Mouse (Mus musculus) erythroid progenitor cell, adult 5-6 weeks (primary cell): ENCODE data around the gene Ddx25. TPM values are rescaled to one million over a fixed set of nuclear protein-coding genes. Genes with fewer than 3 reads are reported as not detected.

Experiments used
- ATAC-seq: replicated peaks from 2 replicates; pipeline ENCODE4 v1.8.0; 2016; ENCODE audit warnings: moderate number of reproducible peaks, mild to moderate bottlenecking, moderate TSS enrichment, inconsistent platforms; ENCODE audit not compliant: poor library complexity, low FRiP score, severe bottlenecking
- total RNA-seq, 2 experiments: library from RNA; stranded (forward) in 1 of 2; stranded (reverse) in 1 of 2; fragments of 150-400 nt in 1 of 2; fragments of 186-747, 209-891 nt in 1 of 2; gene quantifications; 2 replicates each; pipeline versions ENCODE4 v1.2.3 to v1.2.4; 2015 to 2017; ENCODE audit warnings: low replicate concordance in 2 of 2

The Ddx25 gene
- total RNA-seq (2015; ENCODE audit: low replicate concordance) (under 0.01 TPM in 1 of 2 replicates, not detected in the other), total RNA-seq (2017; ENCODE audit: low replicate concordance) (0.23 TPM in 1 of 2 replicates, not detected in the other)

GRCm38 (mm10) chr9:35558257-35559008 is at the start of gene Ddx25, which contains the start of gene Pus3:
Gene Ddx25, minus strand, starts transcription at chr9:35558528.
Gene Pus3, plus strand, starts transcription at chr9:35558595.
- no peak for ATAC-seq

DNA sequence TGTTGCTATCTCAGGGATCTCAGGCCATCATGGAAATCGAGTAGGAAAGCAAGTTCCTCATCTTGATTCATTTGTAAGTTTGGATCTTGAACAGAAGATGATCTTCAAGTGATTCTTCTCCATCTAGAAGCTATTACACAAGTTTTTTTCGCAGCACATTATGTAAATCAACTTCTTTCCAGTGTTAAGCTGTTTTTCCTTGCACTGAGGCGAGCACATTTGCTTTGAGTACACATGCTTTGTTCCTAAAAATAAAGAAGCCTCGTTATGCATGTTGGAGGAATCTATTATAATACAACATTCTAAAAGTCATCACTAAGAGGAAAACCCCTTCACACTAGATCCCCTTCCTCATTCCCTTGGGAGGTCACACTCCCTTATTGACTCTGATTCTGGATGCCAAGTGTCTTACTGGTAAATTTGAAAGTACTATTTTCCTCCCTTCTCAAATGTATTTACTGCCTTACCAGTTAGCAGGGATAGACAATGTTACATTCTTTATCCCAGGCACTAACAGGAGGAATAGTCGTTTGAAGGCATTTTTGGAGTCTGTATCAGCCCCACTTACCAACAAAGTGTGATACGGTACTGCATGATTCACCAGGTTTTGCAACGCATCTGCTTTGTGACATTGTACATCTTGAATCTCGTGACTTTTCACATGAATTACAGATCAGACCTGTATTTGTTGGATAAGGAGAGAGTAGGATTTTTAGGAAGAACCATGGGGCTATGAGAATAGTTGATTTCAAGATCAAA is 49.5 kb upstream of the Ddx25 start:
- ATAC-seq, result no peak

GRCm38 (mm10) chr9:35592903-35593302 is 34.6 kb upstream of the Ddx25 start:
- ATAC-seq, result no peak

DNA sequence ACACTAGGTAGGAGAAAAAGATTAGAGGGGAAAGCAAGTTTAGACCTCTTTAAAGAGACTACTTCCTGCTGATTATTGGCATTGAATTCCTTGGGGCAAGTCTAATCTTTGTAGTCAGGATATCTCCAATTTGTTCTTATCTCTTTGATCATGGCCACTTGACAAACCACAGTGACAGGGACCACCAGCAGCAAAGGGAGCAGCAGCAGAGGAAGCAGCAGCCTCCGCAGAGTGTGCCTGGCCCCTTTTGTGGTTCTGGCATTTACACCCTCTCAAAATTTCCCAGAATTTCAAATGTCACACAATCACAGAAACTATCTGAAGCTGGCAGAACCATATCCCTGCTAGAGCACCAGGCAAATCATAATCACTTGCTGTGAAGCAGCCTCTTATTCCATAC is 29.3 kb upstream of the Ddx25 start:
- no peak for ATAC-seq

DNA sequence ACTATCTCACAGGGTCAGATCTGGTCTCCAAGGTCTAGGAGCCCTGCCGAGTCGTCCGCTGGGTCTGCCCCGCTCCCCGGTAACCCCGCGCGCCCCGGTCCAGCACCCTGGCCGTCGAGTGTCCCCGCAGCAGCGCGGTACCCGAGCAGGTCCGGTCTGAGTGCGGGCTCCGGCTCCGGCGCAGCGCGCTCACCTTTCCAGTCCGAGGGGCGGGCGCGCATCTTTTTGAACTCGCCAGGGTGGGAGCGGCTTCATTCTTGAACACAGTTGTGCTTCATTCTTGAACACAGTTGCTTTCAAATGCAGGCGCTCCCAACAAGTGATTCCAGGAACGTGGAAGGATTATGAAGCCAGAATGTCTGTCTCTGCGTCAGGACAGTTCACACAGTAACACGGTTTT is 16.1 kb upstream of the Ddx25 start:
- no peak for ATAC-seq

DNA sequence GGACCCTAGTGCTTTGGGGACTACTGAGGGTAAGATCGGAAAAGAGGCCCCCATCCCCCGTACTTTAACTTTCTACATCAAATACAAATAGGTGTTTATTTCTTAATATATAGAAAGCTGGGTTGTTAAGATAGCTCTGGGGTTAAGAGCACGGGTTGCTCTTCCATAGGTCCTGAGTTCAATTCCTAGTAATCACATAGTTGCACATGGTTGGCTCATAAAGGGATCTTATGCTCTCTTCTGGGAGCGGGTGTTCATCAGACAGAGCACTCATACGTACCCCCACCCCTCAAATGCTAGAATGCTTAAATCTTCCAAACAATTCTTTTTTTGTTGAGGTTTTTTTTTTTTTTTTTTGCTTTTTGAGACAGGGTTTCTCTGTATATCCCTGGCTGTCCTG is 12.3 kb upstream of the Ddx25 start:
- ATAC-seq, result no peak

DNA sequence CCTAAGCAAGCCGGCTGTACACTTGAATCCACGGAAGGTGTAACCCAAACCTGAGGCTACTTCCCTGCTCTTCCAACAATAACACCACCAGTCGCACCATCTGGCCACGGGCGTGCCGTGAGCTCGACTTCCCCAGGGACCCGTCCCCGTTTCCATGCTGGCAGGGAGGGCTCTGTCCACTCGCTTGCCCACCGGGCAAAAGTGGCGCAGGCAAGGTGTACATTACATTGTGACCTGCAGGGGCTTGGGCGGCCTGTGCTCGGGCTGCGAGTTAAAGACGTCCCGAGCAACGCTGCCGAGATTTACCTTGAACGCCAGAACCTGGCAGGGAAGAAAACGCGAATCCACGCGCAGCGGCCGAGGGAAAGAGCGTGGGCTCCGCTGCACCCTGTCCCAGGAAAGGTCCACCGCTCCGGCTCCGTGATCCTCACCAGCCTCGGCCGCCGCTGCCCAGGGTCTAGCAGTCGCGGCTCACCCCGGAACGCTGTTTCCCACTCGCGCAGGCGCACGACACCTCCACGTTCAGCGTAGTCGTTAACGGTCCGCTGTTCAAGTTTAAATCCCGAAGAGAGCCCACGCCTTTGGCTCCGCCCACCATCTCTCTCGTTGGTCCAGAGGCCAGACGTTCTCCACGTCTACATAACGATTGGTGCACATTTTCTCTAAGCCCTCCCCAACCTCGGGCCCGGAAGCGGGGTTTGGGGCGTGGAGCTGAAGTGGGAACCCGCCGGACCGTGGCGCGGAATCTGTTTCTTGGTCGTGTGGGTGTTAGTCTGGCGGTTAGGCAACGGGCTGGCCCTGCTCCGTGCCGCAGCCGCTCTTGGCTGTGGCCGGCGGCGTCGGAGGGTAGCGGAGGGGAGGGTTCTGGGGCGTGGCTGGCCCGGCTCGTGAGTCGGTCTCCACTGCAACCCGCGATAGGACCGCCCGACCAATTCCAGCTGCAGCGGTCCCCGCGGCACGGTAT is 11.5 kb upstream of the Ddx25 start, which contains the start of the genes Pate2 and Hyls1:
Gene Pate2 (plus strand): TSS at position 714 of the 964 bp plus-strand sequence.
Gene Hyls1 (minus strand): TSS at position 828 of the 964 bp plus-strand sequence.
- ATAC-seq, result peak; percentile 96

- ATAC-seq, result no peak
Measured at GRCm38 (mm10) chr9:35567995-35568394, 9.7 kb upstream of the Ddx25 start.

- ATAC-seq, result no peak
Measured at GRCm38 (mm10) chr9:35564536-35565240, 6.4 kb upstream of the Ddx25 start.

- ATAC-seq, result no peak
Measured at GRCm38 (mm10) chr9:35561583-35561982, 3.3 kb upstream of the Ddx25 start.

DNA sequence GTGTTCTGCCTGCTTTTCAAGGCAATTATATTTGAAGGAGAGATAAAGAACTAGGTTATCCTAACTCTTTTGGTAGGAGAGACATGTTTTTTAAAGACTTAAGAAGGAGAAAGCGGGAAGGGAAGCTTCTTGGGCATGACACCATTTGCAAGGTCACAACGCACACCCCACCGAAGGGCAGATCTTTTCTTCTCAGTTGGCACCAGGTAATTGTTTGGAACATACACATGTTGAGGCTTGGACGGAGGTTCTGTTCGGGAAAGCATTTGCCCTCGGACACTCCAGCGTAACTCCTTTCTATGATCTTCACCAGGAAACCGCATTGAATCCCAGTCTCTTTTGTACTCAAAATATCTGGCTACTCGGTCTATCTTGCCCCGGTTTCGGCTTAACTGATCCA is 2.7 kb upstream of the Ddx25 start:
- no peak for ATAC-seq

- ATAC-seq, result peak; percentile 78
Measured at GRCm38 (mm10) chr9:35559009-35559890, 922 bp upstream of the Ddx25 start.

DNA sequence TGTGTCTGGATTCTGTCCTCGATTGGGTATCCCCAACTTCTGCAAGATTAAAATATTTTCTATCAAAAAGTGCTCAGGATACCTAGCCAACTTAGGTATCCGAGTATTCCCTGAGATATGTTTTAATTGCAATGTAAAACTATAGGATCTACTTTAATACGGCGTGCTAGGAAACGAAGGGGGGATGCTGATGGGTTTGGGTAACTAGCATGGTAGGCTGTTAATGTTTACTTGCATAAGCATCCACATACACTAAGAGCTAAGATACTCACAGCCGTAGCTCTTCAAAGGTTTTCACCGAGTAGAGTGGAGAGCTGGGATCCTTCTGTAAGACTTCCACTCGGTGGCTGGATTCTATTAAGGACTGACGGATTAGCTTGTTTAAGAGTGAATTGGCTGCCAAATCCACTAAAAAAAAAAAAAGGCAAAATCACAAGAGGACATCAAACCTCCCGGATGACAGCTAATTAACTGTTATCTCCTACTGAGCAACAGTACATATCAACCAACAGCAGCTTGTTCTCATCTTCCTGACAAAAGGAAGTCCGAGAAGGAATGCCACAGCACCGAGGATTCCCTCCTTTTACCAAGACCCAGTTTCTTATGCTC is 1.7 kb downstream of the Ddx25 start:
- ATAC-seq, result no peak

DNA sequence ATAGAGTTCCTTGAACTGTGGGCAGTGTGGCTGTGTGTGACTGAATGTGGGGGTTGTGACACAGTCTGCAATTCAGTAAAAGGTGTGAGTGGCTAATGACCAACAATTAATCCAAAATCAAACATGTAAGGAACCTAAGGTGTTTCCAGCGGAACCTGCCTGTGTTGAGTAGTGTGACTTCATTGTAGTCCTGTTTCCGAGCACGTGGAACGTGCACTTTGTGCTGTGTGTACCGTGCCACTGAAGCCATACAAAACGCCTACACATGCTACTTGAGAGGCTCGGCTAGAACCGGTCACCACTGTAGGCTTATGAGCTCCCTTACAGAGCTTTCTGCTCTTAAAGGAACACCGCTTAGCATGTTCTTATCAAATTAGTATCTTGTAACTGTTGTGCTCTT is 9.9 kb downstream of the Ddx25 start:
- no peak for ATAC-seq

- ATAC-seq, result no peak
Measured at GRCm38 (mm10) chr9:35546745-35547144, 11.6 kb downstream of the Ddx25 start.

DNA sequence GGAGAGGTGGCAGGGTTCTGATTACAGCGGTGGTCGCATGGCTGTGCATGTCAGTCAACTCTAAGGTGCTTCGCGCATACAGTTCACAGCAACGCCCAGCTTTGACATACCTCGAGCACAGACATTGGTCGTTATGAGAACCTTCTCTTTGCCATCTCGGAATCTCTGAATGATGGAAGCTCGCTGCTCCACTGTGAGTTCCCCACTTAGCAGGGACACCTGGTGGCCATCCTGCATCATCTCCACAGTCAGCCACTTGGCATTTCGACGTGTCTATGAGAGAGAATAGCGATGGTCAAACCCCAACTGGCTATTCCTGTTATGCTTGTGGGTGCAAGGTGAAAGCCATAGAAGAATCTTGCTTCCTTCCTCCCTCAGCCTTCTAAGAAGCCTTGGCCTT is 12.6 kb downstream of the Ddx25 start:
- ATAC-seq, result no peak

DNA sequence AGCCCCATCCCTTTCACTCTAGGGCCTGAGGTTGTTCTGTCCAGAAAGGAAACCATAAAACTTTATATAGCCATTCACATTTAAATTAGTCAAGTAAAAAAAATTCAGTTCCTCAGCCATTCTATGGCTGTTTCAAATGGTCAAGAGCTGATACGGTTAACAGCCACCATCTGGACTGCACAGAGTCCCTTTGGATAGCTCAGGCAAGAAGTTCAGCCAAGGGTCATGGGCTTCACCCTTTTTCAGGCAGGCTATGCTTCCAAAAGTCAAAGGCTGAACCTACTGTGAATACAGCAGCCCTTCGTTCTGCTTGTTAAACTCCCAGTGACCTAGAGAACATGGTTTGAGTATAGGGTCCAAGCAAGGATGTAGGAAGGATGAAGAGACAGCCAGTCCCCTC is 13.7 kb downstream of the Ddx25 start:
- ATAC-seq, result no peak
